Mouse (Mus musculus) inflammation-experienced regulatory T-cells, adult 16 weeks (primary cell): ENCODE results near the gene Rhoh. TPM values are rescaled to one million over a fixed set of nuclear protein-coding genes. Genes with fewer than 3 reads are reported as not detected.

Experiments
- polyA plus RNA-seq: library from polyadenylated mRNA; unstranded; fragments of 100-300 nt; shearing (Covaris generic); gene quantifications from one replicate; pipeline ENCODE4 v1.2.1, GENCODE M21; 2017

Gene Rhoh
- polyA plus RNA-seq: 596 TPM

DNA sequence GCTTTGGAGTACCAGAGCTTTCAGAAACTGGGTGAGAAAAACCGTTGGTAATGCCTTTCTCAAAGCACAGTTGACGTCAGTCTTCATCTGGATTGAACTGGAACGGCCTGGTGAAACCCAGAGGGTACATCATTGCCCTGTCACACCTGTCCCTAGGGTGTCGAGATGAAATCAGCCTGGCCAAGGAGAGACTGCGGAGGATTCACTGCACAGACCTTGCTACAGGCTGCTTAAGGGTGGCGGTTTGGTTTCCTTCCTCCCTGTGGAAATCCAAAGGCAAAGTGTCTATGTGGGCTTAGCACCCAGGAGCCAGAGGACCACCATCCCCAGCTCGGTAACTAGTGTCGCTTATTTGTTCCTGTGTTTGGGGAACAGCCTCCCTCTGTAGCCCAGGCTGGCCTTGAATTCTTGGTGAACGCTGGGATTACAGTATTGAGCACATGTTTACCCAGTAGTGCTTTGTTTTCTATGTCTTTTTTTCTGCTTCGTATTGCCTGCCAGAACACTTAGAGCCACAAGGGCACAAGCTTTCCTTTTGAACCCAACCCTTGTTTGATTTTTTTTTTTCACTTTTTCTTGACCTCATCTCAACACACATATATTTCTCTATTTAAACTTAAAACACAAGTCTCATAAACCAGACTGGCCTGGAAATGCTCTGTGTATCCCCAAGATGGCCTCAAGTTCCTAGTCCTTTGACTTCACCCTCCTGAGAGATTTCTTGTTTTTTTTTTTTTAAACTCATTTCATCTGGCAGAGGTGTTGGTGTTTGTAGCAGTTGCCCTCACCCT is at the start of gene Rhoh:
Rhoh (plus strand) TSS at position 60 of the 791 bp plus-strand sequence.

DNA sequence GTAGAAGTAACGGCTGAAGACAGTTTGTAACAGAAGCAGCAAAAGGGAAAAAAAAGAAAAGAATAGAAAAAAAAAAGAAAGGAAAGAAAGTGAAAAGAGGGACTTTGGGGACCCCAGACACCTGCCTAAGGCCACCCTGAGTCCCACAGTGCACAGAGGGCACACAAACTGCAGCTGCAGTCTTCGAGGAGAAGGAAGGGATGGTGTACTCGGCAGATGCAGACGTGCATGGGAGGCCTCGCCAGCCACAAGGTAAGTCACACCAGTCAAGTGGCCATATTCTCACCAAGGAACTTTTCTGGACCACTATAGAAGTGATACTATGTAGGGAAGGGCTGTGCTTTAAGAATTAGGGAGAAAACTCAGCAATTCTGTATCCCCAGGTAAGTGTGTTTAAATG is 73.8 kb downstream of the Rhoh start, which contains the start of gene Chrna9:
Chrna9 (plus strand) TSS at position 139 of the 400 bp plus-strand sequence.

Other genes with a start within 250 kb of the Rhoh start
- gene Pds5a, start 162.9 kb upstream of the Rhoh start, polyA plus RNA-seq: 45.0 TPM
- gene N4bp2, start 97.7 kb upstream of the Rhoh start, polyA plus RNA-seq: 12.2 TPM
- not detected for gene Chrna9, start 73.7 kb downstream of the Rhoh start, polyA plus RNA-seq
- gene 9130230L23Rik, start 143.1 kb downstream of the Rhoh start, polyA plus RNA-seq: not detected